Mouse (Mus musculus) CD4-positive, CD25-positive, alpha-beta regulatory T cell, adult 4 months (primary cell): ENCODE measurements around the gene Fpr1. TPM values are rescaled to one million over a fixed set of nuclear protein-coding genes. Genes with fewer than 3 reads are reported as not detected.

Experiments
- polyA plus RNA-seq, 2 experiments: library from polyadenylated mRNA; unstranded; fragments of 100-300 nt; shearing (Covaris generic); gene quantifications; one replicate each; pipeline ENCODE4 v1.2.1; 2017

Gene Fpr1
- polyA plus RNA-seq, 2 experiments from 2014 or later, result not detected

Other genes with a start within 250 kb of the Fpr1 start
- gene Vmn2r90, start 180.2 kb downstream of the Fpr1 start, polyA plus RNA-seq, result under 1 TPM in 1 of 2 experiments, not detected in 1; 0.12 TPM
- gene Spaca6, start 56.8 kb downstream of the Fpr1 start, polyA plus RNA-seq, result 1 to 10 TPM; 5.8 to 6.1 TPM
- not detected for gene Has1, start 28.7 kb downstream of the Fpr1 start, polyA plus RNA-seq
- gene Fpr2, start 3.9 kb upstream of the Fpr1 start, polyA plus RNA-seq, result under 1 TPM in 1 of 2 experiments, not detected in 1; 0.62 TPM
- gene Fpr3, start 3.9 kb upstream of the Fpr1 start, polyA plus RNA-seq, result not detected
- gene Fpr-rs4, start 137.8 kb upstream of the Fpr1 start, polyA plus RNA-seq, result not detected
- not detected for gene Vmn2r124, start 165.5 kb upstream of the Fpr1 start, polyA plus RNA-seq
- gene Vmn2r91, start 201.1 kb upstream of the Fpr1 start, polyA plus RNA-seq, result not detected